Mouse (Mus musculus): ENCODE measurements around the gene Mettl26. TPM values are rescaled to one million over a fixed set of nuclear protein-coding genes. Genes with fewer than 3 reads are reported as not detected.
A peak's percentile ranks its signal among the peaks of the same experiment; 100 is the strongest.

Gene Mettl26
- polyA plus RNA-seq, 1 experiment from 2014 or later: 73.9 TPM

- 92% methylated on average over 4 of the region's 4 CpGs for WGBS
- no peak for ATAC-seq (ENCODE audit: low read depth)
- Histone ChIP-seq H3K4me2 (ENCODE audit: low read depth, low read length) (no peak overlapping the region), H3K4me3 (ENCODE audit: low read depth, low read length) (no peak overlapping the region), H3K27ac (ENCODE audit: low read depth, low read length) (no peak overlapping the region), H3K9me3 (ENCODE audit: control insufficient read depth, low read length) (no peaks in the 10 kb centered on the region), H3K27me3 (ENCODE audit: control insufficient read depth, insufficient read depth, low read length) (no peaks in the 10 kb centered on the region), H3K36me3 (ENCODE audit: control insufficient read depth, insufficient read depth, low read length) (no peaks in the 10 kb centered on the region), H3K4me1 (ENCODE audit: control insufficient read depth, insufficient read depth, low read length) (no peaks in the 10 kb centered on the region), H3K9ac (replicated peaks; ENCODE audit: low read depth, low read length) (no peak overlapping the region)
These were observed 36.9 kb downstream of the Mettl26 start for GRCm38 (mm10) chr17:25911816-25912215.

- H3K27ac ChIP-seq (ENCODE audit: low read depth, low read length): no peak overlapping the region
- H3K9ac ChIP-seq (replicated peaks; ENCODE audit: low read depth, low read length): no peak overlapping the region
- H3K4me3 ChIP-seq (ENCODE audit: low read depth, low read length): no peak overlapping the region
- 91% methylated on average over 14 of the region's 14 CpGs for WGBS
- H3K4me1 ChIP-seq (ENCODE audit: control insufficient read depth, insufficient read depth, low read length): peaks cover 10% of the 10 kb centered on the region
- H3K9me3 ChIP-seq (ENCODE audit: control insufficient read depth, low read length): no peaks in the 10 kb centered on the region
- no peaks in the 10 kb centered on the region for H3K36me3 ChIP-seq (ENCODE audit: control insufficient read depth, insufficient read depth, low read length)
- H3K4me2 ChIP-seq (ENCODE audit: low read depth, low read length): no peak overlapping the region
- no peak for ATAC-seq (ENCODE audit: low read depth)
- H3K27me3 ChIP-seq (ENCODE audit: control insufficient read depth, insufficient read depth, low read length): no peaks in the 10 kb centered on the region
These were observed 38.5 kb downstream of the Mettl26 start for GRCm38 (mm10) chr17:25913186-25913876.

- ATAC-seq (ENCODE audit: low read depth): no peak
- H3K9ac ChIP-seq (replicated peaks; ENCODE audit: low read depth, low read length): no peak overlapping the region
- H3K4me1 ChIP-seq (ENCODE audit: control insufficient read depth, insufficient read depth, low read length): peaks cover 15% of the 10 kb centered on the region
- no peak overlapping the region for H3K27ac ChIP-seq (ENCODE audit: low read depth, low read length)
- no peaks in the 10 kb centered on the region for H3K9me3 ChIP-seq (ENCODE audit: control insufficient read depth, low read length)
- H3K36me3 ChIP-seq (ENCODE audit: control insufficient read depth, insufficient read depth, low read length): no peaks in the 10 kb centered on the region
- 74% methylated on average over 1 of the region's 1 CpGs for WGBS
- H3K4me3 ChIP-seq (ENCODE audit: low read depth, low read length): no peak overlapping the region
- H3K27me3 ChIP-seq (ENCODE audit: control insufficient read depth, insufficient read depth, low read length): no peaks in the 10 kb centered on the region
- H3K4me2 ChIP-seq (ENCODE audit: low read depth, low read length): no peak overlapping the region
These were observed 39.0 kb downstream of the Mettl26 start for GRCm38 (mm10) chr17:25913877-25914275.

- WGBS: 86% methylated on average over 4 of the region's 4 CpGs
- Histone ChIP-seq H3K27me3 (ENCODE audit: control insufficient read depth, insufficient read depth, low read length) (no peaks in the 10 kb centered on the region), H3K9me3 (ENCODE audit: control insufficient read depth, low read length) (no peaks in the 10 kb centered on the region), H3K4me1 (ENCODE audit: control insufficient read depth, insufficient read depth, low read length) (peaks cover 16% of the 10 kb centered on the region), H3K27ac (ENCODE audit: low read depth, low read length) (no peak overlapping the region), H3K36me3 (ENCODE audit: control insufficient read depth, insufficient read depth, low read length) (no peaks in the 10 kb centered on the region), H3K4me3 (ENCODE audit: low read depth, low read length) (no peak overlapping the region), H3K9ac (replicated peaks; ENCODE audit: low read depth, low read length) (no peak overlapping the region), H3K4me2 (ENCODE audit: low read depth, low read length) (no peak overlapping the region)
- ATAC-seq (ENCODE audit: low read depth): no peak
These were observed 39.4 kb downstream of the Mettl26 start for GRCm38 (mm10) chr17:25914295-25914694.

GRCm38 (mm10) chr17:25916931-25917647 lies 42.2 kb downstream of the Mettl26 start:
- Histone ChIP-seq H3K27me3 (ENCODE audit: control insufficient read depth, insufficient read depth, low read length) (no peaks in the 10 kb centered on the region), H3K9me3 (ENCODE audit: control insufficient read depth, low read length) (no peaks in the 10 kb centered on the region), H3K27ac (ENCODE audit: low read depth, low read length) (no peak overlapping the region), H3K4me2 (ENCODE audit: low read depth, low read length) (no peak overlapping the region), H3K4me3 (ENCODE audit: low read depth, low read length) (no peak overlapping the region), H3K4me1 (ENCODE audit: control insufficient read depth, insufficient read depth, low read length) (peaks cover 16% of the 10 kb centered on the region), H3K36me3 (ENCODE audit: control insufficient read depth, insufficient read depth, low read length) (no peaks in the 10 kb centered on the region), H3K9ac (replicated peaks; ENCODE audit: low read depth, low read length) (no peak overlapping the region)
- 80% methylated on average over 8 of the region's 8 CpGs for WGBS
- no peak for ATAC-seq (ENCODE audit: low read depth)

GRCm38 (mm10) chr17:25918037-25918750 lies 43.3 kb downstream of the Mettl26 start:
- H3K4me2 ChIP-seq (ENCODE audit: low read depth, low read length): peak overlapping the region; percentile 84
- no peaks in the 10 kb centered on the region for H3K36me3 ChIP-seq (ENCODE audit: control insufficient read depth, insufficient read depth, low read length)
- 87% methylated on average over 9 of the region's 9 CpGs for WGBS
- H3K4me3 ChIP-seq (ENCODE audit: low read depth, low read length): peak overlapping the region; percentile 96
- H3K27ac ChIP-seq (ENCODE audit: low read depth, low read length): no peak overlapping the region
- peak overlapping the region; percentile 86 for H3K9ac ChIP-seq (replicated peaks; ENCODE audit: low read depth, low read length)
- H3K9me3 ChIP-seq (ENCODE audit: control insufficient read depth, low read length): no peaks in the 10 kb centered on the region
- ATAC-seq (ENCODE audit: low read depth): no peak
- H3K27me3 ChIP-seq (ENCODE audit: control insufficient read depth, insufficient read depth, low read length): no peaks in the 10 kb centered on the region
- H3K4me1 ChIP-seq (ENCODE audit: control insufficient read depth, insufficient read depth, low read length): peaks cover 16% of the 10 kb centered on the region

- H3K4me2 ChIP-seq (ENCODE audit: low read depth, low read length): peak within 1 kb of the TSS; percentile 84
- peak; percentile 3 for ATAC-seq (ENCODE audit: low read depth)
- peaks cover 16% of the 10 kb centered on the region for H3K4me1 ChIP-seq (ENCODE audit: control insufficient read depth, insufficient read depth, low read length)
- peak within 1 kb of the TSS; percentile 96 for H3K4me3 ChIP-seq (ENCODE audit: low read depth, low read length)
- H3K36me3 ChIP-seq (ENCODE audit: control insufficient read depth, insufficient read depth, low read length): no peaks in the 10 kb centered on the region
- under 1% methylated on average over 54 of the region's 78 CpGs for WGBS
- no peaks in the 10 kb centered on the region for H3K9me3 ChIP-seq (ENCODE audit: control insufficient read depth, low read length)
- H3K27me3 ChIP-seq (ENCODE audit: control insufficient read depth, insufficient read depth, low read length): no peaks in the 10 kb centered on the region
- peak within 1 kb of the TSS; percentile 86 for H3K9ac ChIP-seq (replicated peaks; ENCODE audit: low read depth, low read length)
- H3K27ac ChIP-seq (ENCODE audit: low read depth, low read length): peak within 1 kb of the TSS; percentile 93
These were observed 44.4 kb downstream of the Mettl26 start, which contains the start of gene Rab40c for GRCm38 (mm10) chr17:25919144-25919785. Gene Rab40c, minus strand, starts transcription at chr17:25919727.

GRCm38 (mm10) chr17:25919786-25920642 lies 45.1 kb downstream of the Mettl26 start:
- Histone ChIP-seq H3K4me2 (ENCODE audit: low read depth, low read length) (peak overlapping the region; percentile 65), H3K36me3 (ENCODE audit: control insufficient read depth, insufficient read depth, low read length) (no peaks in the 10 kb centered on the region), H3K27ac (ENCODE audit: low read depth, low read length) (peak overlapping the region; percentile 93), H3K9ac (replicated peaks; ENCODE audit: low read depth, low read length) (peak overlapping the region; percentile 86), H3K9me3 (ENCODE audit: control insufficient read depth, low read length) (no peaks in the 10 kb centered on the region), H3K4me1 (ENCODE audit: control insufficient read depth, insufficient read depth, low read length) (peaks cover 16% of the 10 kb centered on the region), H3K27me3 (ENCODE audit: control insufficient read depth, insufficient read depth, low read length) (no peaks in the 10 kb centered on the region), H3K4me3 (ENCODE audit: low read depth, low read length) (peak overlapping the region; percentile 96)
- ATAC-seq (ENCODE audit: low read depth): peak; percentile 98
- WGBS: under 1% methylated on average over 33 of the region's 40 CpGs

All from neural tube, embryonic 14.5 days (tissue).